Mouse (Mus musculus) large intestine, adult 2 months (tissue): Measurements from ENCODE around the gene Rp2. TPM values are rescaled to one million over a fixed set of nuclear protein-coding genes. Genes with fewer than 3 reads are reported as not detected.
"Not testable (repeated sequence)": the region's sequence is repeated elsewhere in the genome, so short reads cannot be mapped to it uniquely, and the experiment has no call there.

Source experiments
- DNase-seq: peaks from one replicate; pipeline ENCODE4 v3.0.0-alpha.2; 2012; ENCODE audit warnings: low read depth, low spot score
- WGBS: fragments of 180-500 bp; shearing (Covaris S2); methylation state at CpG from one replicate; pipeline ENCODE4 v1.1.7; 2018; 5-methylcytosine and 5-hydroxymethylcytosine counted together
- polyA plus RNA-seq: library from polyadenylated mRNA; depleted of rRNA; stranded (reverse); fragments of >200 nt; gene quantifications from 2 replicates; pipeline ENCODE4 v1.2.3, GENCODE M21; 2012; rRNA removed

Rp2 gene
- polyA plus RNA-seq: 6.6 and 11.0 TPM in 2 replicates

GRCm38 (mm10) chrX:20364391-20365365 lies at the start of gene Rp2:
TSS of gene Rp2 (plus strand) at chrX:20364481.
- DNase-seq: peak; percentile 50
- 11% methylated on average over 35 of the region's 35 CpGs for WGBS

GRCm38 (mm10) chrX:20332756-20333155 lies 31.5 kb upstream of the Rp2 start:
- DNase-seq: no peak

GRCm38 (mm10) chrX:20335722-20336121 lies 28.6 kb upstream of the Rp2 start:
- 10% methylated on average over 2 of the region's 2 CpGs for WGBS
- DNase-seq: no peak

More at GRCm38 (mm10) chrX:20332756-20333155, 31.5 kb upstream of the Rp2 start:
- WGBS: 35% methylated on average over 1 of the region's 1 CpGs

GRCm38 (mm10) chrX:20344980-20345379 lies 19.3 kb upstream of the Rp2 start:
- DNase-seq: no peak

GRCm38 (mm10) chrX:20346355-20346754 lies 17.9 kb upstream of the Rp2 start:
- 67% methylated on average over 3 of the region's 3 CpGs for WGBS
- DNase-seq: no peak

GRCm38 (mm10) chrX:20350241-20350640 lies 14.0 kb upstream of the Rp2 start:
- DNase-seq: not testable (repeated sequence)
- WGBS: 86% methylated on average over 4 of the region's 4 CpGs

GRCm38 (mm10) chrX:20355283-20355682 lies 9.0 kb upstream of the Rp2 start:
- WGBS: 85% methylated on average over 1 of the region's 1 CpGs
- DNase-seq: no peak

- WGBS: 43% methylated on average over 3 of the region's 3 CpGs
- no peak for DNase-seq
These were observed 8.0 kb upstream of the Rp2 start for GRCm38 (mm10) chrX:20356309-20356708.

- no peak for DNase-seq
- 28% methylated on average over 1 of the region's 1 CpGs for WGBS
These were observed 1.8 kb downstream of the Rp2 start for GRCm38 (mm10) chrX:20366036-20366435.

- 69% methylated on average over 7 of the region's 7 CpGs for WGBS
- DNase-seq: no peak
These were observed 15.2 kb downstream of the Rp2 start for GRCm38 (mm10) chrX:20379347-20380014.

- WGBS: 81% methylated on average over 6 of the region's 6 CpGs
- DNase-seq: no peak
These were observed 18.0 kb downstream of the Rp2 start for GRCm38 (mm10) chrX:20382260-20382659.

GRCm38 (mm10) chrX:20387006-20387405 lies 22.7 kb downstream of the Rp2 start:
- DNase-seq: no peak
- 74% methylated on average over 3 of the region's 3 CpGs for WGBS

- not testable (repeated sequence) for DNase-seq
These were observed 27.7 kb downstream of the Rp2 start for GRCm38 (mm10) chrX:20391964-20392363.

GRCm38 (mm10) chrX:20392942-20393341 lies 28.7 kb downstream of the Rp2 start:
- 75% methylated on average over 3 of the region's 3 CpGs for WGBS

More at GRCm38 (mm10) chrX:20391964-20392363, 27.7 kb downstream of the Rp2 start:
- 84% methylated on average over 9 of the region's 9 CpGs for WGBS

GRCm38 (mm10) chrX:20404068-20404467 lies 39.8 kb downstream of the Rp2 start:
- no peak for DNase-seq
- 86% methylated on average over 4 of the region's 4 CpGs for WGBS

More at GRCm38 (mm10) chrX:20392942-20393341, 28.7 kb downstream of the Rp2 start:
- no peak for DNase-seq

- DNase-seq: no peak
- WGBS: 94% methylated on average over 2 of the region's 2 CpGs
These were observed 42.6 kb downstream of the Rp2 start for GRCm38 (mm10) chrX:20406909-20407308.

GRCm38 (mm10) chrX:20407676-20408075 lies 43.4 kb downstream of the Rp2 start:
- 56% methylated on average over 2 of the region's 2 CpGs for WGBS
- no peak for DNase-seq

GRCm38 (mm10) chrX:20411382-20411781 lies 47.1 kb downstream of the Rp2 start:
- no peak for DNase-seq
- 89% methylated on average over 4 of the region's 4 CpGs for WGBS

- no peak for DNase-seq
- 76% methylated on average over 3 of the region's 3 CpGs for WGBS
These were observed 47.9 kb downstream of the Rp2 start for GRCm38 (mm10) chrX:20412221-20412620.

- no peak for DNase-seq
- WGBS: 39% methylated on average over 10 of the region's 10 CpGs
These were observed 50.8 kb downstream of the Rp2 start for GRCm38 (mm10) chrX:20414885-20415622.
